Mouse (Mus musculus) lung, postnatal 14 days (tissue): ENCODE results near the gene Ptpn11.
"Not testable (repeated sequence)": the region's sequence is repeated elsewhere in the genome, so short reads cannot be mapped to it uniquely, and the experiment has no call there.

Experiments
- DNase-seq: peaks from one replicate; pipeline ENCODE4 v3.0.0; 2021

Gene Ptpn11

DNA sequence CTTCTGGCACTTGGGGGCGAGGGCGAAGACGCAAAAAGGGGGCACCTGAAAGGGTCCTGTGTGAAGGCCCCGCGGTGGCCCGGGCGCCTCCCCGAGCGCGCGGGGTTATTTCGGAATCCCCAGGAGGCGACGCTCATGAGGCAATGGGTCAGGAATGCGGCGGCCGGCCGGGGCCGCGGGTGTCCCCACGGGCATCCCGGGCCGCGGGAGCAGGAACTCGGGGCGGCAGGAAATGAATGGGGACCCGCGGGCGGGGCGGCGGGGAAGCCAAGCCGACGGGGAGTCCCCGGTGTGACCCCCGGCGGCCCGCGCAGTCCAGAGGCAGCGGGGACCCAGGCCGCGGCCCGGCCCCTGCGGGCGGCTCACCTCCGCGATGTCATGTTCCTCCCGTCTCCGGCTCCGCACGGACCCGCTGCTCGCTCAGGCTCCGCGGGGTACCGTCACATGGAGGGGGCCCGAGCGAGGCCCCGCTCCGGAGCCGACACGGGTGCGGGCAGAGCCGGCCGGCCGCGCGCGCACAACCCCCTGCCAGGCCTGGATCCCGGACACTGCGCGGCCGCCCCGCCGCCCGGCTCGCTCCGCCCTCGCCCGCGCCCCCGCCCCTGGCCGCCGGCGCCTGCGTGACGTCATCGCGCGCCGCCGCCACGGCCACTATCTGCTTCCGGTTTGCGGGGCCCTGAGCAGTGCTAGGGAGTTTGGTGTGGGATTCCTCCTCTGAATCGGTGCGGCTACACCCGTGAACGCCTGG, at the start of gene Ptpn11:
Ptpn11 (minus strand) TSS at position 562 of the 748 bp plus-strand sequence.
- peak; percentile 87 for DNase-seq

- no peak for DNase-seq
Measured at GRCm38 (mm10) chr5:121239846-121240245, 48.6 kb upstream of the Ptpn11 start.

DNA sequence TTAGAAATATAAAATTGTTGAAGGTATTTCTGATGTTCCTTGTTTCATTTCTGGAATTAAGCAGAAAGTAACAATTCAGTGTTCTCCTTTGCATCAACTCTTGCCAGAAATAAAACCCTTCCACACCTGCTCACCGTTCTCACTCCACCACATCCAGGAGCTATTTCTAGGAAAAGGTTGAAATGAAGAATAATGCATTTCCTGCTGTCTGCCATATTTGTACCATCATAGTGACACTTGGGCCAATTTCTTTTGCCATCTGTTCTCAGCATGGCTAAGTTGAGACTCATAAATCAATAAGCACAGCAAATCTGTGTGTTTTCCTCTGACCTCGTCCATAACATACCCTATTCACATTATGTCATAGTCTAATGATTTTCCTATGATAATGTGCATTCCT, 47.0 kb upstream of the Ptpn11 start:
- no peak for DNase-seq

DNA sequence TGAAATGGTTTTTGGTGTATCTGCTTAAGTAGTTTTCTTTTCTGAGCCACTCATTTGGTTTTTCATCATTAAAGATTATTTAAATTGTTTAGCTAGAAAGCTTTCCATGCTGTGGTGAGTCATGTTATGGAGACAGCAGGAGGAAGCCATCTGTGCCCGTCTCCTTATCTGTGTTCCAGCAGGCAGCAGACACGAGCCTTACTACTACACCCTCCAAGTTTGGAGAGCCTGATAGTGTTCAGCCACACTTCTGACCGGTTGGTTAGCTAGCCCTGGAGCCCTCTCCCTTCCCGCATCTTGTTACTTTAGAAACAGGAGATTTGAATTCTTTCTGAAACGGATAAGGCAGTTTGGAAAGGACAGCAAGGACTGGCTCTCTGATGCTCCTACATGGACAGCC, 45.0 kb upstream of the Ptpn11 start:
- DNase-seq = no peak

- DNase-seq = no peak
Measured at GRCm38 (mm10) chr5:121233726-121234125, 42.5 kb upstream of the Ptpn11 start.

- DNase-seq = no peak
Measured at GRCm38 (mm10) chr5:121232789-121233188, 41.6 kb upstream of the Ptpn11 start.

DNA sequence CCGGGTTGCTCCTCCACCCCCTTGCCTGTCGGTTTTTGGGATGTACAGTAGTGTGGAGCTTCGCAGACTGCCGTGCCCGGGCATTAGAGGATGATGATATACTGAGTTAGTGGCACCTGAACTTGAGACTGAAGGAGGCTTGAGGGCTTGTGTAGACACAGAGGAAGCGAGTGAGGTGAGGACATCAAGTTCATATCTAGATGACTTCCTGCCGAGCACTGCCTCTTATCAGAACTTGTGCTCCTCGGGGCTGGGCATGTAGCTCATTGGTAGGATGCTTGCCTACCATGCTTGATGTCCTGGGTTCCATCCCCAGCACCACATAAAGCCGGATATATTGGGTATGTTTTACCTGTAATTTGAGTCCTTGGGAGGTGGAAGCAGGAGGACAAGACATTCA, 39.6 kb upstream of the Ptpn11 start:
- no peak for DNase-seq

- DNase-seq = no peak
Measured at GRCm38 (mm10) chr5:121229182-121229581, 38.0 kb upstream of the Ptpn11 start.

DNA sequence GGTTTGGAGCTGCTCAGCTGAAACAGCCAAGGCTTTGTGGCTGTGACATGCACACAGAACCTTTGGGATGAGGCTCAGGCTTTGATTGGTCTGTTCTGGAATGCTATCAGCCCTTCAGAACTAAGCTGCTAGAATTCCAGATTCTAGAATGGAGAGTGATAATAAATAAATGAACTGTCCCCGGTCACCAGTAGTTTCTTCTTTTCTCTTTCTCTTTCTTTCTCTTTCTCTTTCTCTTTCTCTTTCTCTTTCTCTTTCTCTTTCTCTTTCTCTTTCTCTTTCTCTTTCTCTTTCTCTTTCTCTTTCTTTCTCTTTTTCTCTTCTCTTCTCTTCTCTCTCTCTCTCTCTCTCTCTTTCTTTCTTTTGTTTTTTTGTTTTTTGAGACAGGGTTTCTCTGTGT, 36.1 kb upstream of the Ptpn11 start:
- not testable (repeated sequence) for DNase-seq

GRCm38 (mm10) chr5:121226845-121227244, 35.6 kb upstream of the Ptpn11 start:
- DNase-seq = no peak

DNA sequence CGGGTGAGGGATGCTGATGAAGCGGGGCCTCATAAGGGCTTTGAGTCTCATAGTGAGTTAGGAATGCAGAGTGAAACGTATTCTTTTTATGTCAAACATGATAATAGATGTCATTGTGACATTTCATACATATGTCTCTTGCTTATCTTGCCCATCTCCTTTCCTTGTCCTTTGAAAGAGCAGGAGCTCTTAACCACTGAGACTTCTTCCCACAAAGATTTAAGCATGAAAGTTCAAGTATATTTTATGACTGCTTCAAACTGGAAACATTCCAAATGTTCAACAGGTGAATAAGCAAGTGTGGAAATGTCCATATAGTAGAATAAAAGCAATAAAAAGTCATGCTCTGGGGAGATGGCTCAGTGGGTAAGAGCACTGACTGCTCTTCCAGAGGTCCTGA, 35.2 kb upstream of the Ptpn11 start:
- no peak for DNase-seq

GRCm38 (mm10) chr5:121225854-121226253, 34.7 kb upstream of the Ptpn11 start:
- no peak for DNase-seq

- DNase-seq = no peak
Measured at GRCm38 (mm10) chr5:121224856-121225255, 33.7 kb upstream of the Ptpn11 start.

DNA sequence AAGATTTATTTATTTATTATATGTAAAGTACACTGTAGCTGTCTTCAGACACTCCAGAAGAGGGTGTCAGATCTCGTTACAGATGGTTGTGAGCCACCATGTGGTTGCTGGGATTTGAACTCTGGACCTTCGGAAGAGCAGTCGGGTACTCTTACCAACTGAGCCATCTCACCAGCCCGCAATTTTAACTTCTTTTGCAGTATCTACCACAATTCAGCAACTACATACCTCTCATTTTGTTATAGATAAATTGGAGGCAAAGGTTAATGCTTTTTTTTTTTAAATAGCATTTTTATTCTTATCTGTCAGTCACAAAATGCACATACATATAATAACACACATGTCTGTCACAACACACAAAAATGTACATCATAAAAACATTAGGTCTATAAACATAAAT, 32.8 kb upstream of the Ptpn11 start:
- DNase-seq = not testable (repeated sequence)

DNA sequence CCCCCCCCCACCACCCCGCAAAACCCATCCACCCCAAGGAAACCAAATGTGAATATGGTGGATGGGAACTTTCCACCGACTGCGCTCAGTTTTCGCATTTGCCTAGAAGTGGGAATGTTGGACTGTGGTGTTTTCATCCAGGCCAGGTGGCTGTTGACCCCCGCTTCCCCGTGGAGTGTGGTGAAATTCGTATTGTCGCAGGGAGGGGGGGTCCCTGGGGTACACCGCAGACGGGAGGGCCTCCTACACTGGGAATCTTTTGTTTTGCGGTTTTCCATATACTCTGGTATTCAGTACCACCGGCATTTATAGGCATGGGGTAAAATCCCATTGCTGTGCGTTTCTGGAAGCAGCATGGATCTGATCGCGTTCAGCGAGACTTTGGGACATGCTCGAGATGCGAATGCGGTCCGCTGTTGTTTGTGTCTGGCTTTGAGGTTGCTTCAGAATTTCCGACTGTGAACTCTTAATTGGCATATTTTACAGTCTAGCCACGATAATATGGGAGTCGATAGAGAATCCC, 30.2 kb upstream of the Ptpn11 start:
- no peak for DNase-seq

GRCm38 (mm10) chr5:121220732-121221301, 29.6 kb upstream of the Ptpn11 start:
- peak; percentile 21 for DNase-seq

DNA sequence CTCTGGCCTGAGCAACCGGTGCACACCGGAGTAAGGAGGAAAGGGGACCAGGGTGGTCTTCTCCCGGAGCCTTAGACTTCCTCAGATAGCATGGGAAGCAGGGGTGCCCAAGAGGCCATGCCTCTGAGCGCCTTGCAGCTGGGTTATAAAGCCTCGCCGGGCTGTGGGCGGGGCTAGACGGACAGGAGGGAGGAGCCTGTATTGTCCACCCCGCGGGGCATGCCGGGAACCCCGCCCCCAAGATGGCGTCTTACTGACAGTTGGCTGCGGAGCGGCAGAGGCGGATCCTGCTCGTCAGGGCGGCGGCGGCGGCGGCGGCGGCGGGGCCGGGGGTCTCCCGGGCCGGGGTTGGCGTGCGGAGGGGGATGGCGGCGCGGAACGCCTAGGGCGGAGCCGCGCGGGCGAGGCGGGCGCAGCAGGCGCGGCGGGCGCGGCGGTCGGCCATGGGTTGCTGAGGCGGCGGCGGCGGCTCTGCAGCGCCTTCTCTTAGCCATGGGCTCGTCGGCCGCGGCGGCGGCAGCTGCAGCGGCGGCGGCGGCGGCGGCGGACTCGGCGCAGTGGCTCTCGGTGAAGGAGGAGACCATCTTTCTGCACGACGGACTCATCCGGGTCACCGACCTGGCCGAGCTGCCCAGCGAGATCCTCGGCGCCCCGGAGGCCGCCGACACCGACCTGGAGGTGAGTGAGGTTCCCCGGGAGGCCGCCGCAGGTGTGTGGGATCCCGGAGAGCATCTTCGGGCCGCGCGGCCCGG, 29.0 kb upstream of the Ptpn11 start, which contains the start of gene Hectd4:
Hectd4 (plus strand) TSS at position 240 of the 752 bp plus-strand sequence.
- DNase-seq = peak; percentile 99

GRCm38 (mm10) chr5:121219190-121219589, 28.0 kb upstream of the Ptpn11 start:
- DNase-seq = no peak

- DNase-seq = no peak
Measured at GRCm38 (mm10) chr5:121217313-121217634, 26.1 kb upstream of the Ptpn11 start.

- not testable (repeated sequence) for DNase-seq
Measured at GRCm38 (mm10) chr5:121216584-121217312, 25.6 kb upstream of the Ptpn11 start.

GRCm38 (mm10) chr5:121216126-121216446, 24.9 kb upstream of the Ptpn11 start:
- DNase-seq = no peak

DNA sequence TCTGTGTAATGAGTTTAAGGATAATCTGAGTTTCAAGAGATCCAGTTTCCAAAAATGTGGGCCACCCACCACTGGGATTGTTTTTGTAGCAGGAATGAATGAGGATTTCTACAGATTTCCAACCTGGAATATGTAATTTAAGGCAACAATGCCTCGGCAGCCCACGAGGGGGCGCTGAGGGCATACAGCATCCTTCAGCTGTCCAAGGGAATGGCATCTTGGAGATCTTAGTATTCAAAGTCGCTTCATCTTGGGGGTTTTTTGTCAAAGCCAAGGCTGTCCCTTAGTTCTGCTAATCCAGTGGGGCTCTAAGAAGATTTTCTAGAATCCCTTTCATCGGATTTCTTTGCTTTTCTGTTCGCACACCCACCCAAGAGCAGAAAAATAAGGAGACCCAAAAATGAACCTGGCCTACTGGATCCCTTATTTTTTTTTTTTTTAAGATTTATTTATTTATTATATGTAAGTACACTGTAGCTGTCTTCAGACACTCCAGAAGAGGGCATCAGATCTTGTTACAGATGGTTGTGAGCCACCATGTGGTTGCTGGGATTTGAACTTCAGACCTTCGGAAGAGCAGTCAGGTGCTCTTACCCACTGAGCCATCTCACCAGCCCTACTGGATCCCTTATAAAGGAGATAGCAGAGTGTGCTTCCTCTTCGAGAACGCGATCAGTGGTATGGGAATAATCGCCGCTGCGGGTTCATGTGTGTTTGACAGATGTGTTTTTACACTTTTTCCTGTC, 24.4 kb upstream of the Ptpn11 start:
- peak; percentile 72 for DNase-seq
